23 mouse cellular contexts compared by ENCODE assay signal in the genomic region with DNA sequence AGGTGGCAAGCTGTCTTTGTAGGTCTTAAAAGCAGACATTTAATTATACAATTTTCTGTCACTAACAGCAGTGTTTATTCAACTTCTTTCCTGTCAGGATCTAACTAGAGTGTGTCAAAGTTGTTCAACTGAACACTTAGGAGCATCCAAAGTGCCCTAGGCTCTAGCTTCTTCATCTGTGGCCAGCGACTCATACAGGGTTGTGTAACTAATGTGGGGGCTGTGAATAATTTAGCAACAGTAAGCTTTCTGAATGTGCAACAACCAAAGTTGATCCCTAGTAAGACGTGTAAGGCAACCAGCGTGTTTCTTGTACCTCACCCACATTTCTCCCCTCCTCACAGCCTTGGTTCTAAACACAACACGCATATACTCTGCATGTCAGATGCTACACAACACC. TPM values are rescaled to one million over a fixed set of nuclear protein-coding genes. Genes with fewer than 3 reads are reported as not detected.
"Had no signal": no experiment of that assay in that cellular context is flagged by ENCODE, and none has a peak within 500 bp of the region (broad histone marks: within the 10 kb centered on the region; RNA-seq: fewer than 3 reads in every experiment).

No protein-coding gene starts in this region.

- H3K4me3 ChIP-seq: kidney, embryonic 15.5 days; limb, embryonic 12.5 days; midbrain, embryonic 10.5 days; midbrain, embryonic 15.5 days; neural tube, embryonic 13.5 days had no signal

- DNase-seq: kidney, adult 2 months; kidney, postnatal 14 days; liver; lung, adult 2 months; lung, postnatal 36 days; retina, postnatal 1 day; right cerebral cortex, postnatal 4 days; spleen, adult 18-20 months; thymus, adult 18-20 months; thymus, postnatal 14 days had no signal

- H3K4me2 ChIP-seq: kidney, embryonic 15.5 days; limb, embryonic 12.5 days; midbrain, embryonic 15.5 days; neural tube, embryonic 13.5 days had no signal

- ATAC-seq: lung, postnatal 0 days; midbrain, embryonic 15.5 days had no signal

- H3K36me3 ChIP-seq: kidney, embryonic 15.5 days; limb, embryonic 12.5 days; midbrain, embryonic 10.5 days; midbrain, embryonic 15.5 days; neural tube, embryonic 13.5 days had no signal

- H3K27ac ChIP-seq: kidney, embryonic 15.5 days; limb, embryonic 12.5 days; liver, embryonic 14.5 days; midbrain, embryonic 10.5 days; midbrain, embryonic 15.5 days; neural tube, embryonic 13.5 days had no signal

- H3K9ac ChIP-seq: kidney, embryonic 15.5 days; limb, embryonic 12.5 days; liver, embryonic 14.5 days; midbrain, embryonic 15.5 days; neural tube, embryonic 13.5 days had no signal

- H3K9me3 ChIP-seq: kidney, embryonic 15.5 days; limb, embryonic 12.5 days; midbrain, embryonic 10.5 days; midbrain, embryonic 15.5 days; neural tube, embryonic 13.5 days had no signal

- H3K27me3 ChIP-seq: kidney, embryonic 15.5 days; limb, embryonic 12.5 days; midbrain, embryonic 15.5 days; neural tube, embryonic 13.5 days had no signal

- H3K4me1 ChIP-seq: kidney, embryonic 15.5 days; limb, embryonic 12.5 days; midbrain, embryonic 15.5 days; neural tube, embryonic 13.5 days had no signal

RNA-seq across cellular contexts. Expression of a gene that starts 39.4 kb away (rescaled TPM):
- total RNA-seq: layer of hippocampus, postnatal 25 days; left cerebral cortex, adult 8-10 months; left cerebral cortex, postnatal 25 days; megakaryocyte, adult 5-6 weeks; monocyte, adult 5-6 weeks had no signal
- polyA plus RNA-seq: kidney, adult 2 months; kidney, embryonic 15.5 days; limb, embryonic 12.5 days; liver, embryonic 14.5 days; lung, adult 2 months; lung, postnatal 0 days; midbrain, embryonic 10.5 days; midbrain, embryonic 15.5 days; neural tube, embryonic 13.5 days; stomach, embryonic 14.5 days had no signal
